Mouse (Mus musculus): Measurements from ENCODE around the gene Lrrc51.

GRCm38 (mm10) chr7:101939758-101940157 lies 6.1 kb upstream of the Lrrc51 start:
- TF ChIP-seq CTCF (IDR thresholded peaks at IDR 0.05; ENCODE audit: low read depth), result no peak
- no peak for TF ChIP-seq EP300 (optimal IDR thresholded peaks at IDR 0.05)
